Mouse (Mus musculus): Measurements from ENCODE around the gene Tacr1.

Tacr1 gene

GRCm38 (mm10) chr6:82528631-82529030, 126.5 kb downstream of the Tacr1 start:
- no peak for DNase-seq

GRCm38 (mm10) chr6:82536641-82537040, 134.5 kb downstream of the Tacr1 start:
- DNase-seq = no peak

GRCm38 (mm10) chr6:82549270-82549669, 147.1 kb downstream of the Tacr1 start:
- no peak for DNase-seq

- no peak for DNase-seq
These were observed 173.3 kb downstream of the Tacr1 start for GRCm38 (mm10) chr6:82575445-82575844.

GRCm38 (mm10) chr6:82585396-82585795, 183.3 kb downstream of the Tacr1 start:
- DNase-seq = no peak

- DNase-seq = no peak
These were observed 187.3 kb downstream of the Tacr1 start for GRCm38 (mm10) chr6:82589387-82589786.

GRCm38 (mm10) chr6:82595461-82596090, 193.4 kb downstream of the Tacr1 start:
- no peak for DNase-seq

- DNase-seq = no peak
These were observed 201.1 kb downstream of the Tacr1 start for GRCm38 (mm10) chr6:82603228-82603627.

GRCm38 (mm10) chr6:82603665-82604064, 201.5 kb downstream of the Tacr1 start:
- DNase-seq = peak; percentile 29

GRCm38 (mm10) chr6:82604791-82605190, 202.7 kb downstream of the Tacr1 start:
- no peak for DNase-seq

GRCm38 (mm10) chr6:82608756-82609155, 206.6 kb downstream of the Tacr1 start:
- DNase-seq = no peak

GRCm38 (mm10) chr6:82609339-82609926, 207.3 kb downstream of the Tacr1 start:
- no peak for DNase-seq

Data from lung, postnatal 36 days (tissue).